Mouse (Mus musculus) lung, embryonic 15.5 days (tissue): ENCODE measurements around the gene Ctdspl. TPM values are rescaled to one million over a fixed set of nuclear protein-coding genes. Genes with fewer than 3 reads are reported as not detected.
A peak's percentile ranks its signal among the peaks of the same experiment; 100 is the strongest.

Experiments
- ATAC-seq: fragments of 200-750 bp; cut with Nextera tagmentation; 2 replicates; pipeline ENCODE4 v1.8.0; 2017; ENCODE audit warnings: moderate number of reproducible peaks, borderline replicate concordance; ENCODE audit not compliant: low FRiP score, low TSS enrichment; ENCODE audit errors: extremely low read depth
- H3K27ac ChIP-seq: fragments of 300-500 bp; sonication (generic); 2 replicates; pipeline ENCODE4 v1.5.1; 2015; ENCODE audit warnings: moderate library complexity, mild to moderate bottlenecking, inconsistent platforms
- H3K27me3 ChIP-seq: fragments of 300-500 bp; sonication (generic); 2 replicates; pipeline ENCODE4 v1.6.1; 2015; ENCODE audit warnings: inconsistent platforms
- H3K36me3 ChIP-seq: fragments of 300-500 bp; sonication (generic); 2 replicates; pipeline ENCODE4 v1.6.1; 2015; ENCODE audit warnings: inconsistent platforms
- H3K4me1 ChIP-seq: fragments of 300-500 bp; sonication (generic); 2 replicates; pipeline ENCODE4 v1.6.1; 2015; ENCODE audit warnings: inconsistent platforms
- H3K4me2 ChIP-seq: fragments of 300-500 bp; sonication (generic); 2 replicates; pipeline ENCODE4 v1.6.1; 2015; ENCODE audit warnings: inconsistent platforms, mild to moderate bottlenecking, moderate library complexity
- H3K4me3 ChIP-seq: fragments of 300-500 bp; sonication (generic); 2 replicates; pipeline ENCODE4 v1.5.1; 2015; ENCODE audit warnings: mild to moderate bottlenecking, inconsistent platforms
- H3K9ac ChIP-seq: fragments of 300-500 bp; sonication (generic); 2 replicates; pipeline ENCODE4 v1.6.1; 2015; ENCODE audit warnings: inconsistent platforms
- H3K9me3 ChIP-seq: fragments of 300-500 bp; sonication (generic); 2 replicates; pipeline ENCODE4 v1.6.1; 2016; ENCODE audit warnings: inconsistent platforms
- WGBS: fragments of 180-500 bp; shearing (Covaris S2); methylation state at CpG from one replicate; pipeline ENCODE4 v1.1.7; 2015; 5-methylcytosine and 5-hydroxymethylcytosine counted together
- polyA plus RNA-seq: library from polyadenylated mRNA; unstranded; fragments of >200 nt; fragmentation: Nextera tagmentation; extraction: Ambion mirVana; gene quantifications from 2 replicates; pipeline ENCODE4 v1.2.1, GENCODE M21; 2015

Ctdspl gene
- polyA plus RNA-seq, 1 experiment from 2014 or later: 22.2 TPM

- Histone ChIP-seq H3K27me3 (no peaks in the 10 kb centered on the region), H3K4me1 (peaks cover 38% of the 10 kb centered on the region), H3K4me3 (no peak overlapping the region), H3K36me3 (no peaks in the 10 kb centered on the region), H3K27ac (no peak overlapping the region), H3K4me2 (no peak overlapping the region), H3K9ac (no peak overlapping the region), H3K9me3 (no peaks in the 10 kb centered on the region)
- ATAC-seq: no peak
- WGBS: 70% methylated on average over 3 of the region's 3 CpGs
These were observed 11.3 kb downstream of the Ctdspl start for GRCm38 (mm10) chr9:118937515-118937914.

GRCm38 (mm10) chr9:118939410-118939809 is 13.2 kb downstream of the Ctdspl start:
- Histone ChIP-seq H3K9me3 (no peaks in the 10 kb centered on the region), H3K27ac (peak overlapping the region; percentile 69), H3K4me3 (no peak overlapping the region), H3K4me1 (peaks cover 42% of the 10 kb centered on the region), H3K27me3 (no peaks in the 10 kb centered on the region), H3K36me3 (no peaks in the 10 kb centered on the region), H3K4me2 (no peak overlapping the region), H3K9ac (no peak overlapping the region)
- ATAC-seq: no peak
- WGBS: 27% methylated on average over 13 of the region's 13 CpGs

DNA sequence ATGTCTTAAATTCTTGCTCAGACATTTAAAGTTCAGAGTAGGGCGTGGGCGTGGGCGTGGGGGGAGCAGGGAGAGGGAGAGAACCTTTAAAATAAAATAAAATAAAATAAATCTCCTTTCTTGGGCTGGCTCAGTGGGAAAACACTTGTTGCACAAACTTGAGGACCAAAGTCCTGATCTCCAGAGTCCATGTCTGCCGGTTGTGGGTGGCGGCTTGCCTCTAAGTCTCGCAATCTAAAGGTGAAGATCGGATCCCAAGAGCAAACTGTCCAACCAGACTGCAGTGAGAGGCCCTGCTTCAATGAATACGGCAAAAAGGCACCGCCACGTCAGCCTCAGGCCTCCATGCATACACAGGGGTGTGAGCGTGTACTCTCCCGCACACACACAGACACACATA is 13.6 kb downstream of the Ctdspl start:
- no peaks in the 10 kb centered on the region for H3K27me3 ChIP-seq
- peaks cover 44% of the 10 kb centered on the region for H3K4me1 ChIP-seq
- H3K36me3 ChIP-seq: no peaks in the 10 kb centered on the region
- 69% methylated on average over 12 of the region's 12 CpGs for WGBS
- no peak overlapping the region for H3K4me2 ChIP-seq
- no peak overlapping the region for H3K4me3 ChIP-seq
- no peak for ATAC-seq
- H3K27ac ChIP-seq: peak overlapping the region; percentile 69
- no peaks in the 10 kb centered on the region for H3K9me3 ChIP-seq
- no peak overlapping the region for H3K9ac ChIP-seq

DNA sequence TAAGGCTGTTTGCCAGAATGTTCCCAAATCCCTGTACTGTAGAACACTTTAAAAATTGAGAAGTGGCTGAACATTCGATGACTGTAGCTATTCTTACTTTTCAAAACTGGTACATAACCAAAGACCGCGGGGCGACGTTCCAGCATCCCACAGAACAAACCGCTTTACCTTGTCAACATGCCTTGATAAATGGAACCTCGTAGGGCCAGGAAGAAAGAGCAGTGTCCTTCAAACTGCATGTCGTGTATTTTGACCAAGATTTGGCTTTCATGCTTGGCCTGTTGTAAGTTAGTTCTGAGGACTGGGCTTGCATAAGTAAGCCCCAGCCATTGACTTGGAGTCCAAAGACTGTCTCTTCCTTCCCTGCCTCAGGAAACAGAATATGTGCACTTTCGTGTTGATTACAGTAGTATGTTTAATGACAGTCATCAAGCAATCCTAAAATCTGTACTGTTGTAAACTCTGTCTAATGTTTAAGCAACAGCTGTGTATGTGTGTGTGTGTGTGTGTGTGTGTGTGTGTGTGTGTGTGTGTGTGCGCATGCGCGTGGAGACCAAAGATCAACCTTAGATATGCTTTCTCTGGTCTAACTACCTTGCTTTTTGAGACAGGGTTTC is 14.4 kb downstream of the Ctdspl start:
- no peak for ATAC-seq
- H3K27me3 ChIP-seq: no peaks in the 10 kb centered on the region
- no peaks in the 10 kb centered on the region for H3K36me3 ChIP-seq
- H3K4me3 ChIP-seq: no peak overlapping the region
- WGBS: 71% methylated on average over 12 of the region's 12 CpGs
- peaks cover 42% of the 10 kb centered on the region for H3K4me1 ChIP-seq
- peak overlapping the region; percentile 69 for H3K27ac ChIP-seq
- H3K9me3 ChIP-seq: no peaks in the 10 kb centered on the region
- H3K9ac ChIP-seq: no peak overlapping the region
- H3K4me2 ChIP-seq: no peak overlapping the region

GRCm38 (mm10) chr9:118942030-118942429 is 15.8 kb downstream of the Ctdspl start:
- H3K27ac ChIP-seq: no peak overlapping the region
- H3K27me3 ChIP-seq: no peaks in the 10 kb centered on the region
- no peaks in the 10 kb centered on the region for H3K9me3 ChIP-seq
- no peak overlapping the region for H3K4me3 ChIP-seq
- 83% methylated on average over 4 of the region's 4 CpGs for WGBS
- no peak overlapping the region for H3K4me2 ChIP-seq
- H3K4me1 ChIP-seq: peaks cover 37% of the 10 kb centered on the region
- no peak overlapping the region for H3K9ac ChIP-seq
- ATAC-seq: no peak
- H3K36me3 ChIP-seq: no peaks in the 10 kb centered on the region

- no peaks in the 10 kb centered on the region for H3K27me3 ChIP-seq
- H3K9ac ChIP-seq: no peak overlapping the region
- no peak overlapping the region for H3K27ac ChIP-seq
- no peaks in the 10 kb centered on the region for H3K9me3 ChIP-seq
- no peak overlapping the region for H3K4me3 ChIP-seq
- peaks cover 37% of the 10 kb centered on the region for H3K4me1 ChIP-seq
- 53% methylated on average over 5 of the region's 5 CpGs for WGBS
- no peak for ATAC-seq
- H3K36me3 ChIP-seq: no peaks in the 10 kb centered on the region
- no peak overlapping the region for H3K4me2 ChIP-seq
These were observed 17.7 kb downstream of the Ctdspl start for GRCm38 (mm10) chr9:118943941-118944340.

GRCm38 (mm10) chr9:118944388-118944787 is 18.1 kb downstream of the Ctdspl start:
- peaks cover 39% of the 10 kb centered on the region for H3K4me1 ChIP-seq
- WGBS: 33% methylated on average over 12 of the region's 12 CpGs
- H3K9ac ChIP-seq: no peak overlapping the region
- H3K9me3 ChIP-seq: no peaks in the 10 kb centered on the region
- no peak overlapping the region for H3K4me2 ChIP-seq
- H3K36me3 ChIP-seq: no peaks in the 10 kb centered on the region
- no peak overlapping the region for H3K4me3 ChIP-seq
- ATAC-seq: no peak
- no peak overlapping the region for H3K27ac ChIP-seq
- H3K27me3 ChIP-seq: no peaks in the 10 kb centered on the region

DNA sequence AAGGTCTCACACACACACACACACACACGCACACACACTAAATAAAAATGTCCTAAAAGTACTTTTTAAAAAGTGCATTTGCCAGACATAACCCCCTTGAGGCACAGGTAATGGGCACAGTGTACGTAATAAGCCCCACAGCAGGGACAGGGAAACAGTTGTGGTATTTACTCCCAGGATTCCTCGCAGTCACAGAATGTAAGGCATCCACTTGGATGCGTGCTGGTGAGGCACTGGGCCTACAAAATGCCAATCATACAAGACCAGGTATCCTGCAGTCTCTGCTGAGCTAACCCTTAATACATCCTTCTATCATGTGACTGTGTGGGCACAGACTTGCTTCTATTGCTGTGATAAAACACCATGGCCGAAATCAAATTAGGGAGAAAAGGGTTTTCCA is 22.2 kb downstream of the Ctdspl start:
- Histone ChIP-seq H3K27me3 (no peaks in the 10 kb centered on the region), H3K9me3 (no peaks in the 10 kb centered on the region), H3K4me2 (no peak overlapping the region), H3K9ac (no peak overlapping the region), H3K4me3 (no peak overlapping the region), H3K36me3 (no peaks in the 10 kb centered on the region), H3K4me1 (peaks cover 48% of the 10 kb centered on the region), H3K27ac (no peak overlapping the region)
- no peak for ATAC-seq
- WGBS: 73% methylated on average over 5 of the region's 5 CpGs

DNA sequence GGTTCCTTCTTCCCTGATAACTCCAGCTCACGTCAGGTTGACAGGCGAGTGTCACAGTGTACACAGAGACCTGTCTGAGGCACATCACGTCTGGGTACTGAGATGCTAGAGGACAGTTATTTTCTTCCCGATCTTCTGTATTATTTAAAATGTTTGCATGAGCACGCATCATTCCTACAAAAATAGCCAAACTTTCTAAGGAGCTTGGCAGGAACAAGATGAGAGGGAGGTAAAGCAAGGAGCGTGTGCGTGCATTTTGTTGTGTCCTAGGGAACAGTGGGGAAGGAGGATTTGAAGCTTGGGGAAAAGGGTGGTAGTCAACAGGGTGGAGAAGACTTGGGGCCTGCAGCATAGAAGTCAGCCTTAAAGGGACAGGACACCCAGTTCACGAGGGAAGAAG is 22.9 kb downstream of the Ctdspl start:
- no peak overlapping the region for H3K9ac ChIP-seq
- WGBS: 80% methylated on average over 8 of the region's 8 CpGs

GRCm38 (mm10) chr9:118949654-118950053 is 23.4 kb downstream of the Ctdspl start:
- H3K36me3 ChIP-seq: no peaks in the 10 kb centered on the region
- H3K4me1 ChIP-seq: peaks cover 37% of the 10 kb centered on the region
- no peak overlapping the region for H3K4me2 ChIP-seq
- peak overlapping the region; percentile 39 for H3K27ac ChIP-seq
- H3K27me3 ChIP-seq: no peaks in the 10 kb centered on the region
- H3K9me3 ChIP-seq: no peaks in the 10 kb centered on the region
- no peak overlapping the region for H3K4me3 ChIP-seq
- ATAC-seq: no peak
- WGBS: 53% methylated on average over 4 of the region's 4 CpGs
- no peak overlapping the region for H3K9ac ChIP-seq

More for the DNA sequence above, 22.9 kb downstream of the Ctdspl start:
- Histone ChIP-seq H3K27me3 (no peaks in the 10 kb centered on the region), H3K36me3 (no peaks in the 10 kb centered on the region), H3K4me1 (peaks cover 41% of the 10 kb centered on the region), H3K4me2 (no peak overlapping the region), H3K4me3 (no peak overlapping the region), H3K9me3 (no peaks in the 10 kb centered on the region), H3K27ac (peak overlapping the region; percentile 39; the same call in 1 of the 2 replicates)
- no peak for ATAC-seq

DNA sequence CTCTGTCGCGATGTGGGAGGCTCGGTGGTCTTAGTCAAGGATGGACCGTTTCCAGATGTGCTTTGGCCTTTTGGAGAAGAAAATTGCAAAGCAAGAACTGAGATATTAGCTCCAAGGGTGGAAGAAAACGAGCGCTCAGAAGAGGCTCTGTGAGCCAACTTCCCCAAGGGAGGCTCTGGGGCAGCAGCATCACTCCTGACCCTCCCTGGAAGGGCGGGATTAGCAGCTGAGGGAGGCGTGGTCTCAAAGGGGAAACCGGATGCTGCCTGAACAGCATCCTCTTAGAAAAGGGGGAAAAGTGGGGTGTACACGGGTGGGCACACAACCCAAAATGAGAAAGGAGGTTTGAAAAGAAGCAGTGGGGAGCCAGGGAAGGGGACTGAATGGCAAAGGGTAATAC is 23.8 kb downstream of the Ctdspl start:
- ATAC-seq: no peak
- Histone ChIP-seq H3K4me2 (no peak overlapping the region), H3K27ac (peak overlapping the region; percentile 29; the same call in 1 of the 2 replicates), H3K4me3 (no peak overlapping the region), H3K9me3 (no peaks in the 10 kb centered on the region), H3K27me3 (no peaks in the 10 kb centered on the region), H3K9ac (no peak overlapping the region), H3K36me3 (no peaks in the 10 kb centered on the region), H3K4me1 (peaks cover 37% of the 10 kb centered on the region)
- WGBS: 68% methylated on average over 10 of the region's 10 CpGs

- Histone ChIP-seq H3K9me3 (no peaks in the 10 kb centered on the region), H3K36me3 (no peaks in the 10 kb centered on the region), H3K4me2 (no peak overlapping the region), H3K4me3 (no peak overlapping the region), H3K27me3 (no peaks in the 10 kb centered on the region), H3K27ac (0 out of 2 replicates have a peak overlapping the region, but pooled peaks have one; percentile 60), H3K4me1 (peaks cover 37% of the 10 kb centered on the region), H3K9ac (no peak overlapping the region)
- ATAC-seq: no peak
- WGBS: 83% methylated on average over 2 of the region's 2 CpGs
These were observed 24.5 kb downstream of the Ctdspl start for GRCm38 (mm10) chr9:118950751-118951150.

- ATAC-seq: no peak
- Histone ChIP-seq H3K4me1 (peaks cover 37% of the 10 kb centered on the region), H3K9ac (0 out of 2 replicates have a peak overlapping the region, but pooled peaks have one; percentile 4), H3K4me2 (no peak overlapping the region), H3K36me3 (no peaks in the 10 kb centered on the region), H3K4me3 (no peak overlapping the region), H3K27me3 (no peaks in the 10 kb centered on the region), H3K9me3 (no peaks in the 10 kb centered on the region), H3K27ac (peak overlapping the region; percentile 60)
- WGBS: 83% methylated on average over 7 of the region's 7 CpGs
These were observed 25.1 kb downstream of the Ctdspl start for GRCm38 (mm10) chr9:118951381-118951780.
